Mouse (Mus musculus) lung, adult 2 months (tissue): Measurements from ENCODE around the gene Rtn3.

Experiments
- CTCF ChIP-seq: fragments of 200-500 bp; IDR thresholded peaks from 2 replicates; pipeline ENCODE4 v1.5.1; 2011; ENCODE audit warnings: mild to moderate bottlenecking, low read length, control low read depth; ENCODE audit not compliant: insufficient read depth
- POLR2A ChIP-seq: fragments of 200-500 bp; IDR thresholded peaks from 2 replicates; pipeline ENCODE4 v1.6.1; 2011; ENCODE audit warnings: low read depth, mild to moderate bottlenecking, control low read depth, low read length, borderline replicate concordance; ENCODE audit errors: extremely low read depth

DNA sequence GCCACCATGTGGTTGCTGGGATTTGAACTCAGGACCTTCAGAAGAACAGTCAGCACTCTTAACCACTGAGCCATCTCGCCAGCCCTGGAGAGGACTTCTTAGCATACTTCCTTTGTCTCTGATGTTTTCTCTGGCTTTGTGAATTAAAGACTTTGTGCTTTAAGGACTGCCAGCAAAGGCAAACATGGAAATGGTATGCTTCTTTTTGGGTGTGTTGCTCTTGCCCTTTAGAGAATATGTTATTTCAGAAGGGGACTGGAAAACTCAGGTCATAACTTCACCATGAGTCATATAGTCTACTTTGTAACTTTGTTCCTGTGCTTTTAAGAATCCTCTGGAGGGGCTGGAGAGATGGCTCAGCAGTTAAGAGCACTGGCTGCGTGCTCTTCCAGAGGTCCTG, 15.7 kb upstream of the Rtn3 start:
- TF ChIP-seq CTCF: no peak
- no peak for TF ChIP-seq POLR2A
